Mouse (Mus musculus): ENCODE results near the gene Ebf1. TPM values are rescaled to one million over a fixed set of nuclear protein-coding genes. Genes with fewer than 3 reads are reported as not detected.

Ebf1 gene
- polyA plus RNA-seq, 1 experiment from 2014 or later: 52.9 TPM

- no peaks in the 10 kb centered on the region for H3K36me3 ChIP-seq (ENCODE audit: control insufficient read depth, insufficient read depth, low read length)
- H3K27ac ChIP-seq (ENCODE audit: low read length): no peak overlapping the region
- no peaks in the 10 kb centered on the region for H3K9me3 ChIP-seq (replicated peaks; ENCODE audit: control insufficient read depth, low read length, poor library complexity, severe bottlenecking)
- H3K27me3 ChIP-seq (ENCODE audit: control insufficient read depth, insufficient read depth, low read depth, low read length): no peaks in the 10 kb centered on the region
- no peak for ATAC-seq
- 77% methylated on average over 2 of the region's 2 CpGs for WGBS
- H3K4me2 ChIP-seq (ENCODE audit: low read length): no peak overlapping the region
- H3K4me3 ChIP-seq (ENCODE audit: low read depth, low read length): no peak overlapping the region
- H3K4me1 ChIP-seq (ENCODE audit: control insufficient read depth, insufficient read depth, low read length): no peaks in the 10 kb centered on the region
- H3K9ac ChIP-seq (ENCODE audit: low read depth, low read length): no peak overlapping the region
Observed at GRCm38 (mm10) chr11:44727821-44728220, 110.7 kb downstream of the Ebf1 start.

- WGBS: 92% methylated on average over 2 of the region's 2 CpGs
- Histone ChIP-seq H3K4me1 (ENCODE audit: control insufficient read depth, insufficient read depth, low read length) (no peaks in the 10 kb centered on the region), H3K27me3 (ENCODE audit: control insufficient read depth, insufficient read depth, low read depth, low read length) (no peaks in the 10 kb centered on the region), H3K9ac (ENCODE audit: low read depth, low read length) (no peak overlapping the region), H3K4me2 (ENCODE audit: low read length) (no peak overlapping the region), H3K4me3 (ENCODE audit: low read depth, low read length) (no peak overlapping the region), H3K9me3 (replicated peaks; ENCODE audit: control insufficient read depth, low read length, poor library complexity, severe bottlenecking) (no peaks in the 10 kb centered on the region), H3K36me3 (ENCODE audit: control insufficient read depth, insufficient read depth, low read length) (no peaks in the 10 kb centered on the region), H3K27ac (ENCODE audit: low read length) (no peak overlapping the region)
- ATAC-seq: no peak
Observed at GRCm38 (mm10) chr11:44728271-44728670, 111.2 kb downstream of the Ebf1 start.

- no peak overlapping the region for H3K9ac ChIP-seq (ENCODE audit: low read depth, low read length)
- WGBS: 77% methylated on average over 4 of the region's 4 CpGs
- H3K27me3 ChIP-seq (ENCODE audit: control insufficient read depth, insufficient read depth, low read depth, low read length): no peaks in the 10 kb centered on the region
- no peaks in the 10 kb centered on the region for H3K9me3 ChIP-seq (replicated peaks; ENCODE audit: control insufficient read depth, low read length, poor library complexity, severe bottlenecking)
- no peaks in the 10 kb centered on the region for H3K36me3 ChIP-seq (ENCODE audit: control insufficient read depth, insufficient read depth, low read length)
- no peaks in the 10 kb centered on the region for H3K4me1 ChIP-seq (ENCODE audit: control insufficient read depth, insufficient read depth, low read length)
- H3K27ac ChIP-seq (ENCODE audit: low read length): no peak overlapping the region
- no peak for ATAC-seq
- no peak overlapping the region for H3K4me3 ChIP-seq (ENCODE audit: low read depth, low read length)
- H3K4me2 ChIP-seq (ENCODE audit: low read length): no peak overlapping the region
Observed at GRCm38 (mm10) chr11:44729931-44730330, 112.8 kb downstream of the Ebf1 start.

GRCm38 (mm10) chr11:44731763-44732162, 114.6 kb downstream of the Ebf1 start:
- 77% methylated on average over 2 of the region's 2 CpGs for WGBS
- Histone ChIP-seq H3K27ac (ENCODE audit: low read length) (no peak overlapping the region), H3K9me3 (replicated peaks; ENCODE audit: control insufficient read depth, low read length, poor library complexity, severe bottlenecking) (no peaks in the 10 kb centered on the region), H3K4me1 (ENCODE audit: control insufficient read depth, insufficient read depth, low read length) (no peaks in the 10 kb centered on the region), H3K4me2 (ENCODE audit: low read length) (no peak overlapping the region), H3K9ac (ENCODE audit: low read depth, low read length) (no peak overlapping the region), H3K4me3 (ENCODE audit: low read depth, low read length) (no peak overlapping the region), H3K36me3 (ENCODE audit: control insufficient read depth, insufficient read depth, low read length) (no peaks in the 10 kb centered on the region), H3K27me3 (ENCODE audit: control insufficient read depth, insufficient read depth, low read depth, low read length) (no peaks in the 10 kb centered on the region)
- ATAC-seq: no peak

- WGBS: 36% methylated on average over 2 of the region's 2 CpGs
- H3K27me3 ChIP-seq (ENCODE audit: control insufficient read depth, insufficient read depth, low read depth, low read length): no peaks in the 10 kb centered on the region
- no peak overlapping the region for H3K4me2 ChIP-seq (ENCODE audit: low read length)
- H3K9me3 ChIP-seq (replicated peaks; ENCODE audit: control insufficient read depth, low read length, poor library complexity, severe bottlenecking): no peaks in the 10 kb centered on the region
- H3K4me1 ChIP-seq (ENCODE audit: control insufficient read depth, insufficient read depth, low read length): no peaks in the 10 kb centered on the region
- H3K9ac ChIP-seq (ENCODE audit: low read depth, low read length): no peak overlapping the region
- H3K36me3 ChIP-seq (ENCODE audit: control insufficient read depth, insufficient read depth, low read length): no peaks in the 10 kb centered on the region
- no peak for ATAC-seq
- H3K4me3 ChIP-seq (ENCODE audit: low read depth, low read length): no peak overlapping the region
- H3K27ac ChIP-seq (ENCODE audit: low read length): no peak overlapping the region
Observed at GRCm38 (mm10) chr11:44733276-44733675, 116.2 kb downstream of the Ebf1 start.

GRCm38 (mm10) chr11:44738046-44738445, 120.9 kb downstream of the Ebf1 start:
- Histone ChIP-seq H3K36me3 (ENCODE audit: control insufficient read depth, insufficient read depth, low read length) (no peaks in the 10 kb centered on the region), H3K4me1 (ENCODE audit: control insufficient read depth, insufficient read depth, low read length) (peaks cover 22% of the 10 kb centered on the region), H3K9ac (ENCODE audit: low read depth, low read length) (no peak overlapping the region), H3K27me3 (ENCODE audit: control insufficient read depth, insufficient read depth, low read depth, low read length) (no peaks in the 10 kb centered on the region), H3K9me3 (replicated peaks; ENCODE audit: control insufficient read depth, low read length, poor library complexity, severe bottlenecking) (no peaks in the 10 kb centered on the region), H3K4me2 (ENCODE audit: low read length) (no peak overlapping the region), H3K27ac (ENCODE audit: low read length) (no peak overlapping the region), H3K4me3 (ENCODE audit: low read depth, low read length) (no peak overlapping the region)
- 90% methylated on average over 5 of the region's 5 CpGs for WGBS
- no peak for ATAC-seq

GRCm38 (mm10) chr11:44738820-44739219, 121.7 kb downstream of the Ebf1 start:
- peaks cover 22% of the 10 kb centered on the region for H3K4me1 ChIP-seq (ENCODE audit: control insufficient read depth, insufficient read depth, low read length)
- H3K9me3 ChIP-seq (replicated peaks; ENCODE audit: control insufficient read depth, low read length, poor library complexity, severe bottlenecking): no peaks in the 10 kb centered on the region
- WGBS: 29% methylated on average over 10 of the region's 10 CpGs
- no peaks in the 10 kb centered on the region for H3K36me3 ChIP-seq (ENCODE audit: control insufficient read depth, insufficient read depth, low read length)
- no peaks in the 10 kb centered on the region for H3K27me3 ChIP-seq (ENCODE audit: control insufficient read depth, insufficient read depth, low read depth, low read length)
- H3K4me2 ChIP-seq (ENCODE audit: low read length): no peak overlapping the region
- no peak; the same call in 1 of the 2 replicates for ATAC-seq
- H3K27ac ChIP-seq (ENCODE audit: low read length): no peak overlapping the region
- H3K9ac ChIP-seq (ENCODE audit: low read depth, low read length): no peak overlapping the region
- H3K4me3 ChIP-seq (ENCODE audit: low read depth, low read length): no peak overlapping the region

- 13% methylated on average over 6 of the region's 6 CpGs for WGBS
- H3K4me3 ChIP-seq (ENCODE audit: low read depth, low read length): no peak overlapping the region
Observed at GRCm38 (mm10) chr11:44740278-44741041, 123.3 kb downstream of the Ebf1 start.

GRCm38 (mm10) chr11:44741042-44741491, 124.0 kb downstream of the Ebf1 start:
- peak; percentile 55 for ATAC-seq
- Histone ChIP-seq H3K27me3 (ENCODE audit: control insufficient read depth, insufficient read depth, low read depth, low read length) (no peaks in the 10 kb centered on the region), H3K4me1 (ENCODE audit: control insufficient read depth, insufficient read depth, low read length) (peaks cover 22% of the 10 kb centered on the region), H3K4me3 (ENCODE audit: low read depth, low read length) (no peak overlapping the region), H3K36me3 (ENCODE audit: control insufficient read depth, insufficient read depth, low read length) (no peaks in the 10 kb centered on the region), H3K4me2 (ENCODE audit: low read length) (peak overlapping the region; percentile 42), H3K9ac (ENCODE audit: low read depth, low read length) (peak overlapping the region; percentile 38; the same call in 1 of the 2 replicates), H3K27ac (ENCODE audit: low read length) (peak overlapping the region; percentile 11; the same call in 1 of the 2 replicates), H3K9me3 (replicated peaks; ENCODE audit: control insufficient read depth, low read length, poor library complexity, severe bottlenecking) (no peaks in the 10 kb centered on the region)
- 17% methylated on average over 20 of the region's 20 CpGs for WGBS

More at GRCm38 (mm10) chr11:44740278-44741041, 123.3 kb downstream of the Ebf1 start:
- ATAC-seq: peak; percentile 38; the same call in 1 of the 2 replicates
- no peaks in the 10 kb centered on the region for H3K27me3 ChIP-seq (ENCODE audit: control insufficient read depth, insufficient read depth, low read depth, low read length)
- H3K9me3 ChIP-seq (replicated peaks; ENCODE audit: control insufficient read depth, low read length, poor library complexity, severe bottlenecking): no peaks in the 10 kb centered on the region
- H3K9ac ChIP-seq (ENCODE audit: low read depth, low read length): peak overlapping the region; percentile 38; the same call in 1 of the 2 replicates
- no peaks in the 10 kb centered on the region for H3K36me3 ChIP-seq (ENCODE audit: control insufficient read depth, insufficient read depth, low read length)
- peak overlapping the region; percentile 14; the same call in 1 of the 2 replicates for H3K27ac ChIP-seq (ENCODE audit: low read length)
- peak overlapping the region; percentile 42 for H3K4me2 ChIP-seq (ENCODE audit: low read length)
- H3K4me1 ChIP-seq (ENCODE audit: control insufficient read depth, insufficient read depth, low read length): peaks cover 22% of the 10 kb centered on the region

Data from midbrain, embryonic 16.5 days (tissue).